Mouse (Mus musculus) testis, postnatal 10 days (tissue): Measurements from ENCODE around the gene A430089I19Rik.
"Not testable (repeated sequence)": the region's sequence is repeated elsewhere in the genome, so short reads cannot be mapped to it uniquely, and the experiment has no call there.

ENCODE experiments used
- DNase-seq: peaks from one replicate; pipeline ENCODE4 v3.0.0; 2021; ENCODE audit warnings: low spot score

A430089I19Rik gene

GRCm38 (mm10) chr5:94306696-94307095, at the start of gene A430089I19Rik:
TSS of gene A430089I19Rik (minus strand) at chr5:94306796.
- not testable (repeated sequence) for DNase-seq

DNA sequence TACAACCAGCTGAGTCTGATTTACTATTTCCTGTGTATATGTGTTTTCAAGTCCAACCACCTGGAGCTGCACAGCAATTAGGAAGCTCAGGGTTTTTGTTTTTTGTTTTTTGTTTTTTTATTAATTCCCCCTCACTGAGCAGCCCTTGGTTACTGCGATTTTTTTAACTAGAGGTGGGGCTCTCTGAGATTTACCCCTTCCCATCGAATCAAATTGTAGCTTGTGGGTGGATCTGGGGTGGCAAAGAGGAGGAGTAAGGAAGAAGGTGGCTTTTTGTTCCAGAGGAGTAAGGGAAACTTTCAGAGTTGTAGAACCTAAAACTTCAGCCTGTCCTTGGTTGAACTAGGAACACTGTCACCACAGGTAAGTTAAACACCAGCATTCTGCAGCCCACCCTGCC, 32.9 kb upstream of the A430089I19Rik start, which contains the start of gene AA792892:
AA792892 (plus strand) TSS at position 301 of the 400 bp plus-strand sequence.
- not testable (repeated sequence) for DNase-seq

DNA sequence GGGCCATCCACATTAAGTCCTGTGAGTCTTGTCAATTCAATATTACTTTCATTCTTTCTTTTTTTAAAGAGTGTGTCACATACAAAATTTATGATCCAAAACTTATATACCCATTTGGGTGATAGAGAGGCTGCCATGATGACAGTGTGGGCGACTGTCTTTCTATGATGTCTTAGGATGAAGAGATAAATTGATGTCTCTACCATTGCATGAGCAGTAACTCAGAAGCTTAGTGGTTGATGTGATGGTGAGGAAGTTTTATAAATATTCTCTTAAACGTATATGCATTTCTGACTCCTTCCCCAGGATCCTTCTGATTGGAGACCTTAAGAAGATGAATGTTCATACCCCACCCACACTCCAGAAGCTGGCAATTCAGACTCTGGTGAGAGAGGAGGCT, 7.5 kb upstream of the A430089I19Rik start, which contains the start of gene Gm6502:
Gm6502 (plus strand) TSS at position 301 of the 400 bp plus-strand sequence.
- DNase-seq, result not testable (repeated sequence)
